Mouse (Mus musculus) MEL (cell line): ENCODE results near the gene Otog. TPM values are rescaled to one million over a fixed set of nuclear protein-coding genes. Genes with fewer than 3 reads are reported as not detected.

ENCODE experiments used
- DNase-seq: peaks from one replicate; pipeline ENCODE4 v3.0.0; 2011; ENCODE audit warnings: low read depth, low spot score
- H3K27ac ChIP-seq: 2 replicates; pipeline ENCODE4 v1.5.1; 2012; ENCODE audit warnings: low read depth, mild to moderate bottlenecking, control low read depth, low read length, moderate library complexity; ENCODE audit not compliant: control insufficient read depth
- H3K27me3 ChIP-seq, 2 experiments: fragments of 150-350 bp in 1 of 2; sonication (generic) in 1 of 2; 2 replicates each; pipeline ENCODE4 v1.6.1; 2012; ENCODE audit warnings: low read length in 2 of 2, mild to moderate bottlenecking in 2 of 2, improper control_type of control experiment in 1 of 2, moderate library complexity in 1 of 2; ENCODE audit not compliant: insufficient read depth in 2 of 2, control insufficient read depth in 1 of 2
- H3K36me3 ChIP-seq, 2 experiments: 2 replicates each; pipeline ENCODE4 v1.6.1; 2012 to 2014; ENCODE audit warnings: low read length in 2 of 2, improper control_type of control experiment in 1 of 2, inconsistent platforms in 1 of 2, mild to moderate bottlenecking in 1 of 2; ENCODE audit not compliant: insufficient read depth in 2 of 2, control insufficient read depth in 1 of 2
- H3K4me1 ChIP-seq, 2 experiments: fragments of 150-350 bp in 1 of 2; sonication (generic) in 1 of 2; 2 replicates each; pipeline ENCODE4 v1.6.1; 2012; ENCODE audit warnings: low read length in 2 of 2, improper control_type of control experiment in 1 of 2, mild to moderate bottlenecking in 1 of 2; ENCODE audit not compliant: insufficient read depth in 2 of 2, control insufficient read depth in 1 of 2
- H3K4me3 ChIP-seq, 2 experiments: fragments of 150-350 bp in 1 of 2; sonication (generic) in 1 of 2; 2 replicates each; pipeline ENCODE4 v1.5.1; 2012; ENCODE audit warnings: low read depth in 2 of 2, low read length in 2 of 2, mild to moderate bottlenecking in 2 of 2, moderate library complexity in 2 of 2, control low read depth in 1 of 2, improper control_type of control experiment in 1 of 2; ENCODE audit not compliant: control insufficient read depth in 1 of 2, insufficient read depth in 1 of 2
- H3K79me2 ChIP-seq: 2 replicates; pipeline ENCODE4 v1.6.1; 2012; ENCODE audit warnings: mild to moderate bottlenecking, low read length, moderate library complexity; ENCODE audit not compliant: control insufficient read depth, poor library complexity, insufficient read depth
- H3K9ac ChIP-seq: 2 replicates; pipeline ENCODE4 v1.6.1; 2012; ENCODE audit warnings: low read depth, mild to moderate bottlenecking, control low read depth, low read length, moderate library complexity; ENCODE audit not compliant: control insufficient read depth, poor library complexity, severe bottlenecking
- H3K9me3 ChIP-seq: fragments of 150-350 bp; sonication (generic); replicated peaks from 2 replicates; pipeline ENCODE4 v1.6.1; 2012; ENCODE audit warnings: mild to moderate bottlenecking, low read length, improper control_type of control experiment, moderate library complexity; ENCODE audit not compliant: insufficient read depth
- BHLHE40 ChIP-seq: IDR thresholded peaks from 2 replicates; pipeline ENCODE4 v1.6.1; 2012; ENCODE audit warnings: low read depth, mild to moderate bottlenecking, inconsistent platforms, low read length, improper control_type of control experiment, borderline replicate concordance
- CHD1 ChIP-seq: IDR thresholded peaks from 2 replicates; pipeline ENCODE4 v1.6.1; 2012; ENCODE audit warnings: low read depth, mild to moderate bottlenecking, inconsistent platforms, low read length, improper control_type of control experiment
- CHD2 ChIP-seq: IDR thresholded peaks from 2 replicates; pipeline ENCODE4 v1.6.1; 2011; ENCODE audit warnings: low read length, improper control_type of control experiment
- CTCF ChIP-seq, 3 experiments: IDR thresholded peaks in 2 of 3; conservative IDR thresholded peaks in 1 of 3; 2 replicates each; pipeline ENCODE4 v1.5.1; 2011 to 2012; ENCODE audit warnings: low read length in 3 of 3, low read depth in 2 of 3, mild to moderate bottlenecking in 2 of 3, improper control_type of control experiment in 1 of 3, inconsistent platforms in 1 of 3, mixed read lengths in 1 of 3, moderate library complexity in 1 of 3; ENCODE audit not compliant: control insufficient read depth in 1 of 3, insufficient read depth in 1 of 3, poor library complexity in 1 of 3, severe bottlenecking in 1 of 3
- E2F4 ChIP-seq: IDR thresholded peaks from 2 replicates; pipeline ENCODE4 v1.6.1; 2011; ENCODE audit warnings: low read depth, low read length, improper control_type of control experiment, borderline replicate concordance
- ETS1 ChIP-seq: IDR thresholded peaks from 2 replicates; pipeline ENCODE4 v1.6.1; 2012; ENCODE audit warnings: low read depth, mild to moderate bottlenecking, inconsistent platforms, low read length, improper control_type of control experiment, moderate library complexity
- GABPA ChIP-seq: IDR thresholded peaks from 2 replicates; pipeline ENCODE4 v1.6.1; 2012; ENCODE audit warnings: low read depth, mild to moderate bottlenecking, inconsistent platforms, low read length, improper control_type of control experiment, moderate library complexity
- GATA1 ChIP-seq: IDR thresholded peaks from 2 replicates; pipeline ENCODE4 v1.6.1; 2011; ENCODE audit warnings: low read depth, low read length, improper control_type of control experiment
- MAX ChIP-seq: IDR thresholded peaks from 2 replicates; pipeline ENCODE4 v1.6.1; 2011; ENCODE audit warnings: low read length, improper control_type of control experiment
- MAZ ChIP-seq: IDR thresholded peaks from 2 replicates; pipeline ENCODE4 v1.6.1; 2012; ENCODE audit warnings: low read depth, mild to moderate bottlenecking, inconsistent platforms, low read length, improper control_type of control experiment
- MEF2A ChIP-seq: IDR thresholded peaks from 2 replicates; pipeline ENCODE4 v1.6.1; 2014; ENCODE audit warnings: low read depth, mild to moderate bottlenecking, inconsistent platforms, low read length, improper control_type of control experiment; ENCODE audit not compliant: poor library complexity, insufficient replicate concordance, severe bottlenecking; ENCODE audit errors: extremely low read depth
- MYB ChIP-seq: IDR thresholded peaks from 2 replicates; pipeline ENCODE4 v1.6.1; 2011; ENCODE audit warnings: mild to moderate bottlenecking, low read depth, low read length, improper control_type of control experiment
- MYC ChIP-seq: IDR thresholded peaks from 2 replicates; pipeline ENCODE4 v1.6.1; 2011; ENCODE audit warnings: low read depth, mild to moderate bottlenecking, low read length, improper control_type of control experiment, moderate library complexity
- NELFE ChIP-seq: IDR thresholded peaks from 2 replicates; pipeline ENCODE4 v1.6.1; 2011; ENCODE audit warnings: low read depth, low read length, improper control_type of control experiment
- NRF1 ChIP-seq: IDR thresholded peaks from 2 replicates; pipeline ENCODE4 v1.6.1; 2014; ENCODE audit warnings: low read depth, mild to moderate bottlenecking, inconsistent platforms, low read length, improper control_type of control experiment, moderate library complexity; ENCODE audit not compliant: poor library complexity, insufficient read depth, severe bottlenecking
- RAD21 ChIP-seq: IDR thresholded peaks from 2 replicates; pipeline ENCODE4 v1.6.1; 2011; ENCODE audit warnings: mild to moderate bottlenecking, low read depth, low read length, improper control_type of control experiment
- RCOR1 ChIP-seq: IDR thresholded peaks from 2 replicates; pipeline ENCODE4 v1.6.1; 2012; ENCODE audit warnings: low read depth, mild to moderate bottlenecking, inconsistent platforms, low read length, improper control_type of control experiment
- SIN3A ChIP-seq: IDR thresholded peaks from 2 replicates; pipeline ENCODE4 v1.6.1; 2012; ENCODE audit warnings: low read length, improper control_type of control experiment, inconsistent platforms
- TAL1 ChIP-seq: IDR thresholded peaks from 2 replicates; pipeline ENCODE4 v1.6.1; 2012; ENCODE audit warnings: mild to moderate bottlenecking, inconsistent platforms, low read length, moderate library complexity, mixed read lengths
- TBP ChIP-seq: IDR thresholded peaks from 2 replicates; pipeline ENCODE4 v1.8.0; 2011; ENCODE audit warnings: low read depth, low read length, improper control_type of control experiment
- UBTF ChIP-seq: IDR thresholded peaks from 2 replicates; pipeline ENCODE4 v1.6.1; 2012; ENCODE audit warnings: low read depth, mild to moderate bottlenecking, inconsistent platforms, low read length, improper control_type of control experiment, moderate library complexity, borderline replicate concordance; ENCODE audit not compliant: insufficient read depth
- USF2 ChIP-seq, 2 experiments: IDR thresholded peaks; 2 replicates each; pipeline ENCODE4 v1.6.1; 2011 to 2012; ENCODE audit warnings: improper control_type of control experiment in 2 of 2, low read length in 2 of 2, borderline replicate concordance in 1 of 2, inconsistent platforms in 1 of 2, low read depth in 1 of 2, mild to moderate bottlenecking in 1 of 2; ENCODE audit not compliant: insufficient read depth in 1 of 2
- ZC3H11A ChIP-seq: IDR thresholded peaks from 2 replicates; pipeline ENCODE4 v1.6.1; 2012; ENCODE audit warnings: low read depth, mild to moderate bottlenecking, inconsistent platforms, low read length, improper control_type of control experiment
- ZKSCAN1 ChIP-seq: IDR thresholded peaks from 2 replicates; pipeline ENCODE4 v1.6.1; 2012; ENCODE audit warnings: low read depth, mild to moderate bottlenecking, inconsistent platforms, low read length, improper control_type of control experiment, moderate library complexity
- ZMIZ1 ChIP-seq: IDR thresholded peaks from 2 replicates; pipeline ENCODE4 v1.6.1; 2012; ENCODE audit warnings: low read depth, mild to moderate bottlenecking, inconsistent platforms, low read length, improper control_type of control experiment, moderate library complexity
- ZNF384 ChIP-seq: IDR thresholded peaks from 2 replicates; pipeline ENCODE4 v1.6.1; 2012; ENCODE audit warnings: low read depth, mild to moderate bottlenecking, inconsistent platforms, low read length, improper control_type of control experiment
- polyA plus RNA-seq, 2 experiments: library from polyadenylated mRNA; stranded (reverse) in 1 of 2; unstranded in 1 of 2; fragments of >175 nt in 1 of 2; fragments of >200 nt in 1 of 2; gene quantifications; 2 replicates each; pipeline versions ENCODE4 v1.2.1 to v1.2.4; 2012; ENCODE audit warnings: low replicate concordance in 2 of 2, low read depth in 1 of 2; ENCODE audit not compliant: insufficient read length in 2 of 2, insufficient read depth in 1 of 2, missing spikeins in 1 of 2
- total RNA-seq: library from RNA; depleted of rRNA; stranded (reverse); fragments of 300-350 nt; gene quantifications from 2 replicates; pipeline ENCODE4 v1.2.3, GENCODE M21; 2012

Otog gene
- total and polyA plus RNA-seq, 3 experiments = not detected

- no peak for DNase-seq
- Histone ChIP-seq H3K27me3 (no peaks in the 10 kb centered on the region), H3K9me3 (no peaks in the 10 kb centered on the region), H3K27ac (no peak overlapping the region), H3K9ac (no peak overlapping the region), H3K4me3 (no peak overlapping the region), H3K36me3 (no peaks in the 10 kb centered on the region), H3K79me2 (no peaks in the 10 kb centered on the region), H3K4me1 (no peaks in the 10 kb centered on the region)
- TF ChIP-seq E2F4 (no peak), GABPA (no peak), TBP (no peak), RAD21 (no peak), USF2 (IDR thresholded peaks at IDR 0.05; ENCODE audit: borderline replicate concordance in 1 of 2, insufficient read depth in 1 of 2, low read depth in 1 of 2, low read length in 2 of 2) (no peak), CHD1 (no peak), MYC (no peak)
These were observed 4.8 kb upstream of the Otog start for GRCm38 (mm10) chr7:46235948-46236347.

- no peaks in the 10 kb centered on the region for H3K27me3 ChIP-seq
These were observed 4.4 kb upstream of the Otog start for GRCm38 (mm10) chr7:46236363-46236762.

GRCm38 (mm10) chr7:46237192-46237591, 3.6 kb upstream of the Otog start:
- no peak overlapping the region for H3K9ac ChIP-seq
- no peaks in the 10 kb centered on the region for H3K79me2 ChIP-seq
- no peak overlapping the region for H3K4me3 ChIP-seq
- H3K27ac ChIP-seq = no peak overlapping the region
- no peaks in the 10 kb centered on the region for H3K4me1 ChIP-seq
- no peak for DNase-seq
- TF ChIP-seq MAX (no peak), CHD2 (no peak), GATA1 (no peak), MYB (no peak), MYC (no peak), ZNF384 (no peak), RAD21 (no peak), ZKSCAN1 (no peak), UBTF (no peak), CTCF (IDR thresholded peaks at IDR 0.05 in 2 of 3, conservative IDR thresholded peaks at IDR 0.05 in 1 of 3; ENCODE audit: control insufficient read depth in 1 of 3, insufficient read depth in 1 of 3, low read depth in 2 of 3, low read length in 3 of 3, poor library complexity in 1 of 3, severe bottlenecking in 1 of 3) (no peak), SIN3A (no peak), NRF1 (no peak), ETS1 (no peak), RCOR1 (no peak)
- TF ChIP-seq, all 39 proteins: peak for 0
- Histone ChIP-seq H3K27me3 (no peaks in the 10 kb centered on the region), H3K36me3 (no peaks in the 10 kb centered on the region), H3K9me3 (no peaks in the 10 kb centered on the region)

More at GRCm38 (mm10) chr7:46236363-46236762, 4.4 kb upstream of the Otog start:
- no peaks in the 10 kb centered on the region for H3K4me1 ChIP-seq
- H3K4me3 ChIP-seq = no peak overlapping the region
- DNase-seq = no peak
- no peak overlapping the region for H3K27ac ChIP-seq
- H3K79me2 ChIP-seq = no peaks in the 10 kb centered on the region
- H3K9ac ChIP-seq = no peak overlapping the region
- TF ChIP-seq UBTF (no peak), MAX (no peak), MAZ (no peak), ZMIZ1 (no peak), CHD1 (no peak), GATA1 (no peak), TBP (no peak), BHLHE40 (no peak), RCOR1 (no peak), CTCF (IDR thresholded peaks at IDR 0.05 in 2 of 3, conservative IDR thresholded peaks at IDR 0.05 in 1 of 3; ENCODE audit: control insufficient read depth in 1 of 3, insufficient read depth in 1 of 3, low read depth in 2 of 3, low read length in 3 of 3, poor library complexity in 1 of 3, severe bottlenecking in 1 of 3) (no peak), MEF2A (no peak), ZC3H11A (no peak), NELFE (no peak), TAL1 (no peak), E2F4 (no peak)
- TF ChIP-seq, all 39 proteins: peak for 0
- no peaks in the 10 kb centered on the region for H3K9me3 ChIP-seq
- no peaks in the 10 kb centered on the region for H3K36me3 ChIP-seq
